Mouse (Mus musculus): Measurements from ENCODE around the gene Psma2. TPM values are rescaled to one million over a fixed set of nuclear protein-coding genes. Genes with fewer than 3 reads are reported as not detected.

Psma2 gene
- polyA plus RNA-seq, 1 experiment from 2014 or later: 171 TPM

DNA sequence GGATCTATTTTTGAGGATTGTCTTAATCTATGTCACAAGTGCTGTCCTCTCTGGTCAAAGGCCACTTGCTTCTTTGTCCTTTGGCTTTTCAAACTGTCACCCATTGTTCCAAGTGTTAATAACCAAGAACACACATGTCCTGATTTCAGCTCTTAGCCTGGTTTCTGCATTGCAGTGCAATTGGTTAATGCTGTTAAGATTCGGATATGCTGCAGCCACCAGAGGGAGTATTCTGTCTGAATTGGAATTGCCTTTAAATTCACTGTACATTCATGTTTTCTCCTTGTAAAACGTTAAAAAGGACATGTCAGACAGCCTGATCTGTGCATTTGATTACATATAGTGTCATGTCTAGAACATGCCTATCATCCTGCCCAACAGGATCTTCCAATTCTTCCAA is 57.3 kb downstream of the Psma2 start:
- H3K36me3 ChIP-seq (replicated peaks): no peaks in the 10 kb centered on the region
- ATAC-seq (replicated peaks): peak; percentile 80
- H3K4me3 ChIP-seq: no peak overlapping the region
- no peaks in the 10 kb centered on the region for H3K9me3 ChIP-seq
- no peaks in the 10 kb centered on the region for H3K27me3 ChIP-seq (replicated peaks)
- H3K9ac ChIP-seq: no peak overlapping the region
- no peaks in the 10 kb centered on the region for H3K4me1 ChIP-seq
- WGBS: 22% methylated on average over 2 of the region's 2 CpGs
- H3K27ac ChIP-seq: no peak overlapping the region
- H3K4me2 ChIP-seq: no peak overlapping the region

DNA sequence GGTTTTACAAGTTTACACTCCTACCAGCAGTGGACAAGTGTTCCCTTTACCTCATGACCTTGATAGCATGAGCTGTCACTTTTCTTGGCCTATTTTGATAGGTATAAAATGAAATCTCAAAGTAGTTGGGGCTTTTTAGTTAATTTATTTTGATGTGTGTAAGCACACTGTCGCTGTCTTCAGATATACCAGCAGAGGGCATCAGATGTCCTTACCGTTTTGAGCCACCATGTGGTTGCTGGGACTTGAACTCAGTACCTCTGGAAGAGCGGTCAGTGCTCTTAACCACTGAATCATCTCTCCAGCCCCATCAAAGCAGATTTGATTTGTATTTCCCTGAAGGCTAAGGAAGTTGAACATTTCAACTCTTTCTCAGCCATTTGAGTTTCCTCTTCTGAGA is 75.9 kb downstream of the Psma2 start:
- no peaks in the 10 kb centered on the region for H3K36me3 ChIP-seq (replicated peaks)
- ATAC-seq (replicated peaks): no peak
- 73% methylated on average over 3 of the region's 3 CpGs for WGBS
- no peak overlapping the region for H3K27ac ChIP-seq
- H3K4me3 ChIP-seq: no peak overlapping the region
- H3K9ac ChIP-seq: no peak overlapping the region
- H3K27me3 ChIP-seq (replicated peaks): no peaks in the 10 kb centered on the region
- H3K4me1 ChIP-seq: no peaks in the 10 kb centered on the region
- H3K9me3 ChIP-seq: no peaks in the 10 kb centered on the region
- H3K4me2 ChIP-seq: no peak overlapping the region

DNA sequence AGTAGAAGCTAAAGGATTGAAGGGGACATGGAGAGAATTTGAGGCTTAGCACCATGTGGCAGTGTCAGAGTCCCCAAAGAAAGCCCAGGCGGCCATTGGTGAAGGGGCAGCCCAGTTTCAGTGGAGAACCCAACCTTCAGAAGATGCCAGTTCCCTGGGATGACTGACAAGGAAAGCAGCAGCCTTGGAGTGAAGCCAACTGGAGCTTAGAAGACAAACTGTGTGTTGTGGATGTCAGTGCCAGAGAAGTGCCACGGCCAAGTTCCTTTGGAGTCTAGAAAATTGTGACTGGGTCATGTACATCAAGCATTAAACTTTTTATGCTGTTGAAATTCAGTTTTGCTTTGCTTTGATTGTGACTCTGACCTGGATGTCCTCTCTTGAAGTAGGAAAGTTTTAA is 103.8 kb downstream of the Psma2 start:
- no peak for ATAC-seq (replicated peaks)
- no peak overlapping the region for H3K4me3 ChIP-seq
- H3K4me2 ChIP-seq: no peak overlapping the region
- H3K36me3 ChIP-seq (replicated peaks): no peaks in the 10 kb centered on the region
- H3K27me3 ChIP-seq (replicated peaks): no peaks in the 10 kb centered on the region
- no peaks in the 10 kb centered on the region for H3K4me1 ChIP-seq
- H3K9ac ChIP-seq: no peak overlapping the region
- no peaks in the 10 kb centered on the region for H3K9me3 ChIP-seq
- 87% methylated on average over 2 of the region's 2 CpGs for WGBS
- no peak overlapping the region for H3K27ac ChIP-seq

DNA sequence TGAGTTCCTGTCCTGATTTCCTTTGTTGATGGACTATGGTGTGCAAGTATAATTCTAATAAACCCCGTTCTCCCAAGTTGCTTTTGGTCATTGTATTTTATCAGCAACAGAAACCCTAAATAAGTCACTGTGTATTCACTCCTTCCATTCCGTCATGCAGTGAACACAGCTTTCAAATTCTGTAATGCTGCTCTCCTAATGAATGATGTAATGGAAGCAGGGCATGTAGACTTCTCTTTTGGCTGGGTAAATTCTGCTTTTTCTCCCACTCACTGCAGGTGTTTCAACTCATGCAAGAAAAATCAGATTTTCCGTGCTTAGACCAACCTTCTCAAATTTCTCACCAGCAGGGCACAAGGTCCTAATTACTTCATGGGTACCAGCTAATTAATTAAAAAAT is 104.7 kb downstream of the Psma2 start:
- H3K36me3 ChIP-seq (replicated peaks): no peaks in the 10 kb centered on the region
- H3K4me2 ChIP-seq: no peak overlapping the region
- WGBS: 63% methylated on average over 3 of the region's 3 CpGs

More for the DNA sequence above, 104.7 kb downstream of the Psma2 start:
- Histone ChIP-seq H3K9ac (no peak overlapping the region), H3K9me3 (no peaks in the 10 kb centered on the region), H3K27me3 (replicated peaks) (no peaks in the 10 kb centered on the region), H3K4me3 (no peak overlapping the region), H3K4me1 (no peaks in the 10 kb centered on the region), H3K27ac (no peak overlapping the region)
- ATAC-seq (replicated peaks): no peak

Other genes with a start within 250 kb of the Psma2 start
- 43.3 and 50.7 TPM in 2 replicates for gene Hecw1, start 90.0 kb upstream of the Psma2 start, polyA plus RNA-seq (2015; fragmentation: Nextera tagmentation; extraction: Ambion mirVana)
- gene Mrpl32, start 75 bp upstream of the Psma2 start, polyA plus RNA-seq (2015; fragmentation: Nextera tagmentation; extraction: Ambion mirVana): 95.0 and 96.3 TPM in 2 replicates
- 51.9 and 53.4 TPM in 2 replicates for gene AW209491, start 16.9 kb downstream of the Psma2 start, polyA plus RNA-seq (2015; fragmentation: Nextera tagmentation; extraction: Ambion mirVana)

Measured in midbrain, embryonic 15.5 days (tissue).